Mouse (Mus musculus) limb, embryonic 13.5 days (tissue): ENCODE measurements at regions not wholly inside any gene's neighbourhood (a gene's known extent, or its start where the extent isn't known, plus 50 kb on each side); places are given as distances from the start of the nearest gene placed in this dataset.

Source experiments
- ATAC-seq: fragments of 200-750 bp; cut with Nextera tagmentation; 2 replicates; pipeline ENCODE4 v1.8.0; 2017; ENCODE audit warnings: low read depth, moderate number of reproducible peaks, moderate TSS enrichment; ENCODE audit not compliant: low FRiP score
- H3K27ac ChIP-seq: fragments of 300-500 bp; sonication (generic); 2 replicates; pipeline ENCODE4 v1.5.1; 2015; ENCODE audit warnings: inconsistent platforms, mild to moderate bottlenecking, moderate library complexity
- H3K27me3 ChIP-seq: fragments of 300-500 bp; sonication (generic); 2 replicates; pipeline ENCODE4 v1.6.1; 2015; ENCODE audit warnings: mild to moderate bottlenecking, inconsistent platforms
- H3K36me3 ChIP-seq: fragments of 300-500 bp; sonication (generic); 2 replicates; pipeline ENCODE4 v1.6.1; 2015; ENCODE audit warnings: inconsistent platforms, mild to moderate bottlenecking, moderate library complexity
- H3K4me1 ChIP-seq: fragments of 300-500 bp; sonication (generic); 2 replicates; pipeline ENCODE4 v1.6.1; 2015; ENCODE audit warnings: inconsistent platforms
- H3K4me2 ChIP-seq: fragments of 300-500 bp; sonication (generic); replicated peaks from 2 replicates; pipeline ENCODE4 v1.6.1; 2015; ENCODE audit warnings: inconsistent platforms, mild to moderate bottlenecking, moderate library complexity
- H3K4me3 ChIP-seq: fragments of 300-500 bp; sonication (generic); 2 replicates; pipeline ENCODE4 v1.5.1; 2015; ENCODE audit warnings: moderate library complexity, mild to moderate bottlenecking, inconsistent platforms
- H3K9ac ChIP-seq: fragments of 300-500 bp; sonication (generic); 2 replicates; pipeline ENCODE4 v1.6.1; 2015; ENCODE audit warnings: mild to moderate bottlenecking, inconsistent platforms
- H3K9me3 ChIP-seq: fragments of 300-500 bp; sonication (generic); 2 replicates; pipeline ENCODE4 v1.6.1; 2016; ENCODE audit warnings: inconsistent platforms
- WGBS: fragments of 180-500 bp; shearing (Covaris S2); methylation state at CpG from one replicate; pipeline ENCODE4 v1.1.7; 2015; 5-methylcytosine and 5-hydroxymethylcytosine counted together

GRCm38 (mm10) chr13:26594313-26594712 lies 175.7 kb downstream of the Hdgfl1 start:
- no peak overlapping the region for H3K4me3 ChIP-seq
- H3K4me1 ChIP-seq: no peaks in the 10 kb centered on the region
- H3K9ac ChIP-seq: no peak overlapping the region
- H3K36me3 ChIP-seq: no peaks in the 10 kb centered on the region
- ATAC-seq: no peak
- H3K27me3 ChIP-seq: no peaks in the 10 kb centered on the region
- H3K4me2 ChIP-seq: no peak overlapping the region
- H3K27ac ChIP-seq: no peak overlapping the region
- H3K9me3 ChIP-seq: no peaks in the 10 kb centered on the region

- no peaks in the 10 kb centered on the region for H3K4me1 ChIP-seq
- no peaks in the 10 kb centered on the region for H3K9me3 ChIP-seq
- H3K9ac ChIP-seq: no peak overlapping the region
- WGBS: 91% methylated on average over 1 of the region's 1 CpGs
- H3K4me3 ChIP-seq: no peak overlapping the region
- H3K36me3 ChIP-seq: no peaks in the 10 kb centered on the region
- no peak for ATAC-seq
- H3K27ac ChIP-seq: no peak overlapping the region
- H3K4me2 ChIP-seq: no peak overlapping the region
- no peaks in the 10 kb centered on the region for H3K27me3 ChIP-seq
These were observed 176.2 kb downstream of the Hdgfl1 start for GRCm38 (mm10) chr13:26593750-26594149.

GRCm38 (mm10) chr13:26575890-26576543 lies 193.9 kb downstream of the Hdgfl1 start:
- whole genome bisulfite sequencing: 64% methylated on average over 2 of the region's 2 CpGs
- H3K9me3 ChIP-seq: no peaks in the 10 kb centered on the region

GRCm38 (mm10) chr13:26569422-26569821 lies 200.5 kb downstream of the Hdgfl1 start:
- no peak overlapping the region for H3K27ac ChIP-seq
- ATAC-seq: no peak

More at GRCm38 (mm10) chr13:26575890-26576543, 193.9 kb downstream of the Hdgfl1 start:
- Histone ChIP-seq H3K4me2 (no peak overlapping the region), H3K9ac (no peak overlapping the region), H3K27ac (no peak overlapping the region), H3K4me1 (no peaks in the 10 kb centered on the region), H3K4me3 (no peak overlapping the region), H3K36me3 (no peaks in the 10 kb centered on the region), H3K27me3 (no peaks in the 10 kb centered on the region)
- no peak for ATAC-seq

GRCm38 (mm10) chr13:26564941-26565862 lies 204.8 kb downstream of the Hdgfl1 start:
- H3K4me2 ChIP-seq: no peak overlapping the region
- H3K9me3 ChIP-seq: no peaks in the 10 kb centered on the region
- H3K4me3 ChIP-seq: no peak overlapping the region
- H3K27ac ChIP-seq: no peak overlapping the region
- WGBS: 17% methylated on average over 7 of the region's 7 CpGs
- H3K36me3 ChIP-seq: no peaks in the 10 kb centered on the region
- H3K9ac ChIP-seq: no peak overlapping the region
- no peaks in the 10 kb centered on the region for H3K27me3 ChIP-seq
- H3K4me1 ChIP-seq: peaks cover 18% of the 10 kb centered on the region
- ATAC-seq: no peak

More at GRCm38 (mm10) chr13:26569422-26569821, 200.5 kb downstream of the Hdgfl1 start:
- no peak overlapping the region for H3K4me3 ChIP-seq
- H3K4me2 ChIP-seq: no peak overlapping the region
- H3K9me3 ChIP-seq: no peaks in the 10 kb centered on the region
- H3K4me1 ChIP-seq: peaks cover 22% of the 10 kb centered on the region
- WGBS: 17% methylated on average over 4 of the region's 4 CpGs
- H3K9ac ChIP-seq: no peak overlapping the region
- no peaks in the 10 kb centered on the region for H3K27me3 ChIP-seq
- H3K36me3 ChIP-seq: no peaks in the 10 kb centered on the region

- 13% methylated on average over 1 of the region's 1 CpGs for WGBS
- H3K27ac ChIP-seq: peak overlapping the region; percentile 28; the same call in 1 of the 2 replicates
- no peaks in the 10 kb centered on the region for H3K36me3 ChIP-seq
- H3K4me1 ChIP-seq: peaks cover 13% of the 10 kb centered on the region; the same call in 1 of the 2 replicates
- no peak overlapping the region for H3K4me3 ChIP-seq
- no peaks in the 10 kb centered on the region for H3K27me3 ChIP-seq
- peak; percentile 51; the same call in 1 of the 2 replicates for ATAC-seq
- no peaks in the 10 kb centered on the region for H3K9me3 ChIP-seq
- no peak overlapping the region for H3K9ac ChIP-seq
- H3K4me2 ChIP-seq: no peak overlapping the region
These were observed 211.6 kb downstream of the Hdgfl1 start for GRCm38 (mm10) chr13:26558366-26558765.

GRCm38 (mm10) chr13:26554266-26554665 lies 215.7 kb downstream of the Hdgfl1 start:
- 29% methylated on average over 6 of the region's 6 CpGs for WGBS
- H3K27ac ChIP-seq: no peak overlapping the region

GRCm38 (mm10) chr13:26552122-26552521 lies 217.8 kb downstream of the Hdgfl1 start:
- Histone ChIP-seq H3K36me3 (no peaks in the 10 kb centered on the region), H3K4me3 (no peak overlapping the region), H3K4me1 (no peaks in the 10 kb centered on the region), H3K27ac (no peak overlapping the region), H3K9ac (no peak overlapping the region), H3K4me2 (no peak overlapping the region), H3K9me3 (no peaks in the 10 kb centered on the region), H3K27me3 (no peaks in the 10 kb centered on the region)
- WGBS: 43% methylated on average over 3 of the region's 3 CpGs
- no peak for ATAC-seq

More at GRCm38 (mm10) chr13:26554266-26554665, 215.7 kb downstream of the Hdgfl1 start:
- Histone ChIP-seq H3K4me2 (no peak overlapping the region), H3K4me3 (no peak overlapping the region), H3K36me3 (no peaks in the 10 kb centered on the region), H3K4me1 (peaks cover 13% of the 10 kb centered on the region; the same call in 1 of the 2 replicates), H3K27me3 (no peaks in the 10 kb centered on the region), H3K9me3 (no peaks in the 10 kb centered on the region), H3K9ac (no peak overlapping the region)
- no peak for ATAC-seq

- Histone ChIP-seq H3K36me3 (no peaks in the 10 kb centered on the region), H3K4me2 (no peak overlapping the region), H3K27ac (no peak overlapping the region), H3K4me3 (no peak overlapping the region), H3K9me3 (no peaks in the 10 kb centered on the region), H3K27me3 (no peaks in the 10 kb centered on the region), H3K9ac (no peak overlapping the region), H3K4me1 (no peaks in the 10 kb centered on the region)
- 13% methylated on average over 1 of the region's 1 CpGs for WGBS
- peak; percentile 64; the same call in 1 of the 2 replicates for ATAC-seq
These were observed 231.0 kb downstream of the Hdgfl1 start for GRCm38 (mm10) chr13:26538928-26539327.

- H3K4me2 ChIP-seq: no peak overlapping the region
- H3K4me1 ChIP-seq: no peaks in the 10 kb centered on the region
- no peak overlapping the region for H3K4me3 ChIP-seq
- H3K36me3 ChIP-seq: no peaks in the 10 kb centered on the region
- WGBS: 17% methylated on average over 2 of the region's 2 CpGs
- H3K27me3 ChIP-seq: no peaks in the 10 kb centered on the region
- 0 out of 2 replicates have a peak, but pooled peaks cover 4% of the 10 kb centered on the region for H3K9me3 ChIP-seq
- no peak overlapping the region for H3K9ac ChIP-seq
- no peak for ATAC-seq
- no peak overlapping the region for H3K27ac ChIP-seq
These were observed 233.4 kb downstream of the Hdgfl1 start for GRCm38 (mm10) chr13:26536575-26536974.

- no peak overlapping the region for H3K4me2 ChIP-seq
- no peaks in the 10 kb centered on the region for H3K4me1 ChIP-seq
- H3K27me3 ChIP-seq: no peaks in the 10 kb centered on the region
- H3K36me3 ChIP-seq: no peaks in the 10 kb centered on the region
- 0 out of 2 replicates have a peak, but pooled peaks cover 4% of the 10 kb centered on the region for H3K9me3 ChIP-seq
- no peak overlapping the region for H3K9ac ChIP-seq
- no peak for ATAC-seq
- H3K4me3 ChIP-seq: no peak overlapping the region
- H3K27ac ChIP-seq: no peak overlapping the region
These were observed 237.2 kb downstream of the Hdgfl1 start for GRCm38 (mm10) chr13:26532761-26533160.

- no peak for ATAC-seq
- H3K36me3 ChIP-seq: no peaks in the 10 kb centered on the region
- no peaks in the 10 kb centered on the region for H3K4me1 ChIP-seq
- H3K27me3 ChIP-seq: no peaks in the 10 kb centered on the region
- 32% methylated on average over 1 of the region's 1 CpGs for WGBS
- H3K4me3 ChIP-seq: no peak overlapping the region
- H3K9me3 ChIP-seq: no peaks in the 10 kb centered on the region
- H3K4me2 ChIP-seq: no peak overlapping the region
- H3K27ac ChIP-seq: no peak overlapping the region
- no peak overlapping the region for H3K9ac ChIP-seq
These were observed 250.9 kb downstream of the Hdgfl1 start for GRCm38 (mm10) chr13:26519054-26519453.
